Mouse (Mus musculus) heart, adult 8-10 months (tissue): ENCODE results near the gene Dis3l2. TPM values are rescaled to one million over a fixed set of nuclear protein-coding genes. Genes with fewer than 3 reads are reported as not detected.

Experiments used
- DNase-seq: peaks from one replicate; pipeline ENCODE4 v3.0.0; 2022; ENCODE audit warnings: low spot score
- total RNA-seq, 4 experiments: library from RNA; stranded (reverse); gene quantifications; 2 replicates each; pipeline ENCODE4 v1.2.4; 2022

Gene Dis3l2
- total RNA-seq = 10 to 100 TPM in 3 of 4 experiments, 1 to 10 TPM in 1; 9.5 to 12.4 (median 11.7) TPM

DNA sequence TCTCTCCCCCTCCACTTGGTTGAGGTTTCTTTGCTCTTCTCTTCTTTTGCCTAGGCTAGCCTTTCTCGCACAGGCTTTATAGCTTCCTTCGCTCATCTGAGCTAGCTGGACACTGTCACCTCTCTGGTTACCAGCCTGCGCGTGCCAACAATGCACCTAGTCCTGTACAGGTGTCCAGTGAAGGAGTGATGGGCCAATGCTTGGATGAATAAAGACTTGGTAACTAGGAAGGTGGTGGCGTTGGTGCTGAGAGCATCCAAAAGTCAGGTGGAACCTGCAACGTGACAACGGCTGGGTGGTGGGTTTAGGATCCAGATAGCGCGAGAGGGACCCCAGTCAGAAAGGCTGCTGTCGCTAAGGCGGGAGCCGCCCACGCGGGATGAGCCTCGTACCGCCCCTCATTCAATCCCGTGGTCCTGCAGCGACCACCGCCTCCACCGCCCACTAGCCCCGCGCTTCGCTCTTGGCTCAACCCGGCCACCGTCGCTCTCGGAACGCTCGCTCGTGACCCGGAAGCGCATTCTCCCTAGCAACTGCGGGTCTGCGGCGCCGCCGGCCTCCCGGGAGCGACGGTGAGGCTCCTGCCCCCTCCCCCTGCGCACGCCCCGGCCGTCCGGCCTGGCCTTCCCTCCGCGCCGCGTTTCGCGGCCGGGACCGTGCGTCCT lies at the start of gene Dis3l2:
Gene Dis3l2, plus strand, starts transcription at position 509 of the 665 bp plus-strand sequence.
- DNase-seq = peak; percentile 77

DNA sequence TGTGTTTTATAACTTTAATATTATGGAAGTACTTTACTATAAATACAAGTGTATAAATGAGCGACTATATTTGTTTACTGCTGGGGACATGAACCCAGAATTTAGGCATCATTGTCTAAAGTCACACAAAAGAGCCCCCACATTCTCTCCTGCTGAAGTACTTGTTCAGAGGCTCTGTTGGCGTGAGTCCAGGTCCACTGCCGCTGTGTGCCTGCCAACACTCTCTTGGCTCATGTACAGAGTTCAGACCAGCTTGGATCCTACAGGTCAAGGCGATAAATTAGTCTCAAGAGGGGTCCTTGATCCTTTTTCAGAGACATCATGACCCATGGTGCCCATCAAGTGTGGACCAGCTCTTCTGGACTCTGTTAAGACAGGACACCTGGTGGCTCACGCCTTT lies 46.5 kb upstream of the Dis3l2 start:
- DNase-seq = no peak

DNA sequence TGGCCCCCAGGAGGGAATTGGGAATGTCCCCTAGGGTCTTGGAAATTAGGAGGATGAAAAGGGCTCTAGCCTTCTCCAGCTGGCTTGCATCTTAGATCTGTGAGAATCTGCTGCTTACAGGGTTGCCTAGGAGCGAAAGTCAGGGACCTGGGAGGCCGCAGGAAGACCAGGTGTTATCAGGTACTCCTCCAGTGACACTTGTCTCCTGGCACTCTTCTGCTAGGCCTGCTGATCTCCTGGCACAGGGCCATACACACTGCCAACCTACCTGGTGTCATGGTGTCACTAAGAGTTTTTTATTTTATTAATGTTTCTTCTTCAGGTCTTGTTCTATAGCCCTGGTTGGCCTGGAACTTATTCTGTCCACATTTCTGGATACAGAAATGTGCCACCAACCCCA lies 38.5 kb upstream of the Dis3l2 start:
- no peak for DNase-seq

DNA sequence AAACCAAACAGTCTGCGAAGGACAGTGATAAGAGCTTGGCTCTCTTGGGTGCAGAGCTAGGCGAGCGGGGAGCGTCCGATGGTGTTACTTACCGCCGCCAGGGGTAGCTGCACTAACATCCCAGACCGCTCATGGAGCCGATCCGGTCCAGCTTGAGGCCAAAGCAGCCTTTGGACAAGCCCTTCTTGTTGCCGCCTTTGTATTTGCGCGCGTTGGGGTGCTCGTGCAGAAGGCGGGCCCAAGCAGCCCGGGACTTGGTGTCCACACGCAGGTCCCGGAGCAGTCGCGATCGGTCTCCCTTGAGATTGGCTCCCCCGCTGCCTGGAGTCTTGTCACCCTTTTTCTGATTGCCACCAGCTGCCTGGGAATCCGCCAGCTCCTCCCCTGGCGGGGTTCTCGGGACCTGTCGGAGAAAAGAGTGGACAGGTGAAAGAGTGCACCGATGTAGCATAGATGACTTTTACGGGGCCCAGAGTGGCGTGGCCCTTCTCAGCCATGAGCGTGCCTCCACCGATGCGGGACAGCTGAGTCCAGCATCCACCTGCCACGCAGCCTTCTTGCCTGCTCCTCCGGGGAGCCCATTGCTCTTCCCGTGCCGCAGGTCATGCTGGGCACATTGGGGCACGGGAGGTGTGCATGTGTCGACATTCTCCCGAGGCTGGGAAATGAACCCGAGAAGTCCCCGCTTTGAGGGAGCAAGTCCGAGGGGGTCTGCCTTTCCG lies 33.9 kb upstream of the Dis3l2 start:
- DNase-seq = peak; percentile 64

- peak; percentile 18 for DNase-seq
These were observed 33.1 kb upstream of the Dis3l2 start, which contains the start of gene Nppc for GRCm38 (mm10) chr1:86670279-86671038. TSS of gene Nppc (minus strand) at chr1:86670571.

DNA sequence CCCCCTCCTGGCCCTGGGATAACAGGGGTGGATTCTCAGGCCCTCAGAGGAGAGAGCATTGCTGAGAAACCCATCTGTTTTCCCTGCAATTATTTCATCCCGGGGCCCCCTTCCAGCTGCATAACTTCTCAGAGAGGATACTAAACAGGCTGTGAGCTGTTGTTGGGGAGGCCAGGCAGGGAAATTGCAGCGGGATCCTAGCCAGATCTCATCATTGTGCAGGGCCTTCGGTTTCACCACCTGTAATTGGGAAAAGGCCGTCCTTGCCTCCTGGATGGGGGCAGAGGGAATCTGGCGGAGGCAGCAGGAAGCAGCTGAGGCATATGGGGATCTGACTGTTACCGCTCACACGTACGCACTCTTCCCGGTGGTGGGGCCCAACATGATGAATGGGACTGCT lies 29.2 kb upstream of the Dis3l2 start:
- peak; percentile 16 for DNase-seq

- DNase-seq = peak; percentile 36
These were observed 28.5 kb upstream of the Dis3l2 start for GRCm38 (mm10) chr1:86675126-86675525.

DNA sequence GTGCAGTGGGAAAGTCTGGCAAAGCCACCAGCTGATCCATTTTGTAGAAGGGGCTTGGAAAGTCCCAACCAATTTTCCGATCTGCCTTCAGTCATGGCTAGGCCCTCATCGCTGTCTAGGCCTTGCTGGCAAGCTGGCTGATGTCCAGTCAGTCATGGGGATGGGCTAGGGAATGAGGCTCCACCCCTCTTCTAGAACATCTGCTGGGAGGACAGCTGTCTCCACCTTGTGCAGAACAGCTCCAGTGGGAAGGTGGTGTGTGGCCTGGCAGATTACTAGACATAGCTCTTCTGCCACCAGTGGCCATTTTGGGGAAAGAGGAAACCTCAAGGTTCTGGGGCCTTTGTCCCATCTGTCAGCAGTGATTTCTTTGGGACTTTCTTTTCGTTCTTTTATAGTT lies 26.0 kb upstream of the Dis3l2 start:
- DNase-seq = peak; percentile 22

DNA sequence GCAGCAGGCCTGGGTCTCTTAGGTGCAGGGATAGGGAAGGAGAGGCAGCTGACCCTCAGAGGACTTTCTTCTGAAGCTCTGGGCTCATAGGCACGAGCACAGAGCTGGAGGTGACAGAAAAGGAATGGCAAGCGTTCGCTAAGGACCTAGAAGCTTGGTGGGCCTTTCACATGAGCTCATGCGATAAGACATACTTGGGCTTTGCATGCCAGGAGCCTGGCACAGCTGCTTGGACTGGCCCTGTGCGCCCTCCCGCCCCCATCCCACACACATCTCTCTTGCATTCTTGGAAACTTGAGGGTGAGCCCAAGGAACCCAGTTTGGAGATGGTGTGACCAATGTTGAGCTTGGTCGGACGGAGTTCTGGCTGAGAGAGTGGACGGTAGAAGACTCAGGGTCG lies 24.9 kb upstream of the Dis3l2 start:
- no peak for DNase-seq

DNA sequence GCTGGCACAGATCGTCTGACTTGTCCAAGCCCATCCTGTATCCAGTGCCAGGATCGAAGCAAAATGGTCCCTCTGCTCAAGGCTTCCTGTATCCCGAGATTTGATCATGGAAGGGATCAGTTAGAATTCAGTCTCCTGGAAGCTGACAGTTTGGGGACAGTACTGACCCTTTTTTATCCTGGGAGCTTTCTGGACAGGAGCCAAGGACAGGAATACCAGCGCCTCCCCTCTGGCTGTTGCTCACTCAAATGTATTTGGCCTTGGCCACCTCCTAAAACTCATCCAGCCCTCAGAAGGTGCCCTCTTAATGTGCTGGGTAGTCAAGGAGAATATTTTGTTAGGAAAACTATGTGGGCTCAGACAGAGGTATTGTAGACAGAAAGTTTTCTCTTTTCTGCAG lies 16.4 kb upstream of the Dis3l2 start:
- no peak for DNase-seq

DNA sequence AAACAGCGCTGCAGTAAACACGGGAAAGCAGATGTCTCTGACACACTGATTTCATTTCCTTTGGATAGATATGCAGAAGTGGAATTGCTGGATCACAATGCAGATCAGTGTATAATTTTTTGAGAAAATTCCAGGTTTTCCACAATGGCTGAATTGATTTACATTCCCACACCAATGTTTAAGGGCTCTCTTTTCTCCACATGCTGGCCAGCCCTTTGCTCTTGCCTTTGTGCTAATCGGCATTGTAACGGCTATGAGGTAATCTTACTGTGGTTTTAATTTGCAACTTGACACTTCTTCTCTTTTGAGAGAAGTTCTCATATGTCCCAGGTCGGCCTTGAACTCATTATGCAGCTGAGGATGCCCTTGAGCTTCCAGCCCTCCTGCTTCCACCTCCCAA lies 12.6 kb upstream of the Dis3l2 start:
- DNase-seq = no peak

GRCm38 (mm10) chr1:86696948-86697347 lies 6.7 kb upstream of the Dis3l2 start:
- no peak for DNase-seq

GRCm38 (mm10) chr1:86698721-86699120 lies 4.9 kb upstream of the Dis3l2 start:
- DNase-seq = no peak

DNA sequence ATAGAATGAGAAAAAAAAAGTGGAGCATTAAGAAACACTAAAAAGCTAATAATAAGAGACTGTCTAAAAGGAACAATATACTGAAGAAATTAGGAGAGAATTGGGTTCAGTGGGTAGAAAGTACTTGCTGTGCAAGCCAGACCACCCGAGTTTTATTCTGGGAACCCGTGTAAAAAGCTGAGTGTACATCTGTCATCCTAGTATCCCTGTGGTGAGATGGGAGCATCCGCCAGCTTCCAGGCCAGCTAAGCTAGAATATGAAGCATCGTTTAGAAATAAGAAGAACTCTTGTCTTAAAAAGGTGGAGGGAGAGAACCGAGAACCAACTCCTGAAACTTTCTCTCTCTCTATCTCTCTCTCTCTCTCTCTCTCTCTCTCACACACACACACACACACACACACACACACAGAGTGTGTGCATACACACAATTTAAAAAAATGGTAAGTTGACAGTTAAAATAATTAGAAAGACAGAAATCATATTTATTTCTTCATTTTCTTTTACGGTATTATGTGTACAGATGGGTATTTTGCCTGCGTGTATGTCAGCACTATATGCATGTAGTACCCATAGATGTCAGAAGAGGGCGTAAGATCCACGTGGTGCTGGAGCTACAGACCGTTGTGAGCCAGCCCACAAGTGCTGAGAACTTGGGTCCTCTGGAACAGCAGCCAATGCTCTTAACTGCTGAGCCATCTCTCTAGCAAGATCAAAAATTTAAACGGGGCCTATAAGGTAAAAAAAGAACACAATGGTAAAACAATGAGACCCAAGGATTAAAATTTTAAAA lies 4.1 kb upstream of the Dis3l2 start:
- no peak for DNase-seq

- DNase-seq = no peak
These were observed 3.2 kb upstream of the Dis3l2 start for GRCm38 (mm10) chr1:86700367-86700766.

- DNase-seq = no peak
These were observed 338 bp downstream of the Dis3l2 start for GRCm38 (mm10) chr1:86703965-86704326.

GRCm38 (mm10) chr1:86705461-86705860 lies 1.9 kb downstream of the Dis3l2 start:
- DNase-seq = no peak

GRCm38 (mm10) chr1:86709546-86709945 lies 5.9 kb downstream of the Dis3l2 start:
- DNase-seq = no peak

DNA sequence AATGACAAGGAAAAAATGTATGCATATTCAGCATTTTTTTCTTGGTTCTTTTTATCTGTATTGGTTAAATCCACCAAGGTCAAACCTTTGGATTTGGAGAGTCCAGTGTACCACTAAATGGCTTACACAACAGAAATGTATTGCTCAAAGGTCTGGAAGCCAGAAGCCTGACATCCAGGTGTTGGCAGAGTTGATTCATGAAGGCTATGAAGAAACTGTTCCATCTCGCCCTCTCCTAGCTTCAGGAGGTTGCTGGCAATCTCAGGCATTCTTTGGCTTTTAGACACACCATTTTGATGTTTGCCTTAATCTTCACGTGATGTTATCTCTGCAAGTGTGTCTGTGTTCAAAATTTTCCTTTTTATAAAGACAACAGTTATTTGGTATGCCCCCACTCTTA lies 8.4 kb downstream of the Dis3l2 start:
- DNase-seq = no peak

DNA sequence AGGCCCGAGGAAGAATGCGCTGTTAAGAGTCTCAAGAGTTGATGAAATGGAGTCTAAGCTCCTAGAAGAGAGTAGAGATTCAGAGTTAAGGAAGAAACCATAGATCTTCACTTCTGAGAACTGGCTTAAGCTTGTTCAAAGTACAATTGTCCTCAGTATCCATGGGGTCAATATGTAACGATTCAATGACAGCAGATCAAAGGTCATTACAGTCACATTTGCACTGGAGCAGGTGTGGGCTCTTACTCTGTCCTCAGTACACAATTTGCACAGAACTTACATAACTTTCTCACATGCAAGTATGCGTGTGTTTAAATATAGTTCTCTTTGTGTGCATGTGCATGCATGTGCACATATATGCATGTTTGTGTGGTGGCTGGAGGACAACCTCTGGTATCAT lies 9.4 kb downstream of the Dis3l2 start:
- DNase-seq = no peak

DNA sequence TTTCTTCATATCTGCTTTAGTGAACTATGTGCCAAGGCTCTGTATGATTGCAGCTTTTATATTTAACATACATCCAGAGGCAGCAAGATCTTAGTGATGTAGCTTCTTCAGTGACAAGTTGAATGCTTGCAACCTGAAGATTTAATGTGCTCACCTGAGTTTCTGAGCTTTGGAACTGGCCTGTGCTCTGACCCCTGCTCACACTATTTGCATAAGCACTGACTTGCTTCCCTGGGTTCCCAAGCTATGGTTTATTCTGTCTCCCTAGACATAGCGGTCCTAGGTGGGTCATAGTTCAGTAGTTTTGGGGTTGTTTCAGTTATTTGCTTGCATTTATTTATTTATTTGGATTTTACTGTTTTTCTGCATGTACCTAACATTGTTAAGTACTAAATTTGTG lies 14.6 kb downstream of the Dis3l2 start:
- no peak for DNase-seq

- no peak for DNase-seq
These were observed 15.8 kb downstream of the Dis3l2 start for GRCm38 (mm10) chr1:86719391-86719790.
